In genomic region chr4:48760625-48761024, GRCm38 (mm10) we compare ENCODE assay signal across 26 mouse cellular contexts.
"Had no signal": no experiment of that assay in that cellular context is flagged by ENCODE, and none has a peak within 500 bp of the region (broad histone marks: within the 10 kb centered on the region; RNA-seq: fewer than 3 reads in every experiment).

No protein-coding gene starts in this region.

- ATAC-seq: hindbrain, postnatal 0 days; intestine, embryonic 16.5 days; liver, embryonic 12.5 days had no signal

- H3K9me3 ChIP-seq: heart, embryonic 13.5 days; heart, embryonic 15.5 days; hindbrain, embryonic 13.5 days; hindbrain, embryonic 15.5 days; kidney, embryonic 15.5 days; limb, embryonic 13.5 days; limb, embryonic 15.5 days; liver, embryonic 12.5 days had no signal

- H3K4me2 ChIP-seq: heart, embryonic 11.5 days; heart, embryonic 13.5 days; heart, embryonic 15.5 days; hindbrain, embryonic 13.5 days; hindbrain, embryonic 15.5 days; kidney, embryonic 15.5 days; limb, embryonic 13.5 days; limb, embryonic 15.5 days; liver, embryonic 12.5 days had no signal

- H3K4me1 ChIP-seq: hindbrain, embryonic 13.5 days; hindbrain, embryonic 15.5 days; kidney, embryonic 15.5 days; limb, embryonic 13.5 days; limb, embryonic 15.5 days; liver, embryonic 12.5 days had no signal

- H3K27ac ChIP-seq: heart, embryonic 13.5 days; heart, embryonic 15.5 days; hindbrain, embryonic 13.5 days; hindbrain, embryonic 15.5 days; hindbrain, postnatal 0 days; kidney, embryonic 15.5 days; limb, embryonic 13.5 days; limb, embryonic 15.5 days; liver, embryonic 12.5 days; liver, embryonic 14.5 days had no signal

- H3K9ac ChIP-seq: heart, embryonic 13.5 days; heart, embryonic 15.5 days; hindbrain, embryonic 13.5 days; hindbrain, embryonic 15.5 days; kidney, embryonic 15.5 days; limb, embryonic 13.5 days; limb, embryonic 15.5 days; liver, embryonic 12.5 days; liver, embryonic 14.5 days had no signal

- H3K27me3 ChIP-seq: heart, embryonic 13.5 days; heart, embryonic 15.5 days; hindbrain, embryonic 13.5 days; hindbrain, embryonic 15.5 days; kidney, embryonic 15.5 days; limb, embryonic 13.5 days; limb, embryonic 15.5 days; liver, embryonic 12.5 days had no signal

- DNase-seq: gastrocnemius, postnatal 14 days; gastrocnemius, postnatal 36 days; heart, adult 18-20 months; heart, postnatal 14 days; heart, postnatal 36 days; kidney, adult 11 months; kidney, adult 2 months; kidney, adult 9 months; kidney, postnatal 10 days; kidney, postnatal 25 days; kidney, postnatal 4 days; layer of hippocampus, adult 9-11 months; layer of hippocampus, postnatal 36 days; left cerebral cortex, postnatal 4 days had no signal

- H3K36me3 ChIP-seq: heart, embryonic 13.5 days; heart, embryonic 15.5 days; hindbrain, embryonic 13.5 days; hindbrain, embryonic 15.5 days; kidney, embryonic 15.5 days; limb, embryonic 13.5 days; limb, embryonic 15.5 days; liver, embryonic 12.5 days had no signal

- H3K4me3 ChIP-seq: heart, embryonic 13.5 days; heart, embryonic 15.5 days; hindbrain, embryonic 13.5 days; hindbrain, embryonic 15.5 days; kidney, embryonic 15.5 days; limb, embryonic 13.5 days; limb, embryonic 15.5 days; liver, embryonic 12.5 days had no signal
